Mouse (Mus musculus): Measurements from ENCODE around the gene Exosc5. TPM values are rescaled to one million over a fixed set of nuclear protein-coding genes. Genes with fewer than 3 reads are reported as not detected.

Exosc5 gene
- polyA plus RNA-seq, 1 experiment: 64.7 TPM

DNA sequence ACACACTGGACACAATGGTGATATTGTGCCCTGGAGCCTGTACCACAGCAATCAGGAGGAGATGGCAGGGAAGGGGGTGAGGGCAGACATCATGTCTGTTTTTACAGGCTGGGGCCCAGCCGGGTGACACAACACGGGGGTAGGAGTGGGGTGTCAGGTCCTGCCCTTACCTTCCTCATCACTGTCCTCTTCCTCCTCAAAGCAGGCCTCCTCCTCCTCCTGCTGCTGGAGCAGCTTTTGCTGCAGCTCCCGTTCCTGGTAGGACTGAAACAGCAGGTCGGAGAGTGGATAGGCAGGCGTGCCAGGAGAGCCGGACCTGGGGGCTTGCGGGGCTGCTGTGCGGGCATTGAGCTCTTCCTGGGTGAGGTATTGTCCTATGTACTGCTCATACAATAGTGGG is 55.6 kb downstream of the Exosc5 start:
- TF ChIP-seq CTCF (IDR thresholded peaks at IDR 0.05; ENCODE audit: extremely low read depth, insufficient read length, insufficient replicate concordance, low read depth, low read length): no peak
- no peak for TF ChIP-seq POLR2A (IDR thresholded peaks at IDR 0.05; ENCODE audit: low read depth, low read length)
- whole genome bisulfite sequencing: 88% methylated on average over 8 of the region's 8 CpGs
- peaks cover 41% of the 10 kb centered on the region for H3K36me3 ChIP-seq (ENCODE audit: control insufficient read depth, insufficient read depth, low read length)
- no peak overlapping the region for H3K4me3 ChIP-seq (ENCODE audit: low read depth, low read length)
- no peaks in the 10 kb centered on the region for H3K27me3 ChIP-seq (ENCODE audit: control insufficient read depth, insufficient read depth, low read length)
- H3K27ac ChIP-seq (ENCODE audit: insufficient read depth, low read depth, low read length): no peak overlapping the region
- peaks cover 13% of the 10 kb centered on the region for H3K4me1 ChIP-seq (ENCODE audit: control insufficient read depth, insufficient read depth, insufficient read length, low read length)

DNA sequence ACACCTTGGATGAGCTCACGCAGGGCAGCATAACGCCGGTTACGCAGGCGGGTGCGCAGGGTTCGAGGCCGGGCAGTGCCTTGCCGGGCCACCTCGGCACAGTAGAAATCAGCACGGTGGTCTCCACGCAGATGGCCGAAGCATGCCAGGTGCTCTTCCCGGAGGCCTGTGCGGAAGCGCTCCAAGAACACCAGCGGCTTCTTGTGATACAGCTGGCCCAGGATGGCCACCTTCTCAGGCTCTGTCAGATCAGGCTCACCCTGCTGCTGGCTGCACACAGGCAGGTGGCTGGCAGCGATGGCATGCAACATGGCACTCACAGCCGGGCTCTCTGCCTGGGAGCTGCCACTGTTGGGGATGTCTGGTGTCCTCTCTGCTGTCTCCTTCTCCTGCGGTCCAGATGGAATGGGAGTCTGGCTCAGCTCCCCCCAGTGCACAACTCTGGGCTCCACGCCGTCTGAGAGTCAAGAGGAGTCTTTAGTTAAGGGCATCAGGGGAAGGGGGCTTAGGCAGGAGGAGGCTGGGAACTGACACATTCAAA is 56.8 kb downstream of the Exosc5 start:
- TF ChIP-seq POLR2A (IDR thresholded peaks at IDR 0.05; ENCODE audit: low read depth, low read length): no peak
- TF ChIP-seq CTCF (IDR thresholded peaks at IDR 0.05; ENCODE audit: extremely low read depth, insufficient read length, insufficient replicate concordance, low read depth, low read length): no peak
- Histone ChIP-seq H3K36me3 (ENCODE audit: control insufficient read depth, insufficient read depth, low read length) (peaks cover 45% of the 10 kb centered on the region), H3K4me3 (ENCODE audit: low read depth, low read length) (no peak overlapping the region), H3K27me3 (ENCODE audit: control insufficient read depth, insufficient read depth, low read length) (no peaks in the 10 kb centered on the region), H3K27ac (ENCODE audit: insufficient read depth, low read depth, low read length) (no peak overlapping the region), H3K4me1 (ENCODE audit: control insufficient read depth, insufficient read depth, insufficient read length, low read length) (peaks cover 9% of the 10 kb centered on the region)
- WGBS: 95% methylated on average over 22 of the region's 22 CpGs

DNA sequence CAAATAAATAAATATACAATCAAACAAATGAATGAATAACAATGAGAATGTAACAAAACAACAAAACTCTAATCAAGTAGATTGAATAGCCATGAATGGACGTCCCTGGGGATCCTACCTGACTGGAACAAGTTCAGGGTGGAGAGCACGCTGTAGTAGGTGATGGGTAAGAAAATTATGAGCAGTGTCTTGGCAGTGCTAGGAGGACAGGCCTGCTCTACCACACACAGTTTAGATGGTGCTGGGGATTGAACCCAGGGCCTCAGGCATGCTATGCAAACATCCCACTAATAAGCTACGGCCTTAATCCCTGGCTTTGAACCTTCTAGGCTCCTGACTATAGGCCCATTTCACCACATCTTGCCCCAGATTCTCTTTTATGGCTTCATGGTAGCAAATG is 58.5 kb downstream of the Exosc5 start:
- no peak for TF ChIP-seq POLR2A (IDR thresholded peaks at IDR 0.05; ENCODE audit: low read depth, low read length)
- no peak for TF ChIP-seq CTCF (IDR thresholded peaks at IDR 0.05; ENCODE audit: extremely low read depth, insufficient read length, insufficient replicate concordance, low read depth, low read length)
- no peak overlapping the region for H3K27ac ChIP-seq (ENCODE audit: insufficient read depth, low read depth, low read length)
- peaks cover 52% of the 10 kb centered on the region for H3K36me3 ChIP-seq (ENCODE audit: control insufficient read depth, insufficient read depth, low read length)
- peaks cover 3% of the 10 kb centered on the region; the same call in 1 of the 2 replicates for H3K4me1 ChIP-seq (ENCODE audit: control insufficient read depth, insufficient read depth, insufficient read length, low read length)
- no peak overlapping the region for H3K4me3 ChIP-seq (ENCODE audit: low read depth, low read length)
- H3K27me3 ChIP-seq (ENCODE audit: control insufficient read depth, insufficient read depth, low read length): no peaks in the 10 kb centered on the region
- WGBS: 87% methylated on average over 3 of the region's 3 CpGs

DNA sequence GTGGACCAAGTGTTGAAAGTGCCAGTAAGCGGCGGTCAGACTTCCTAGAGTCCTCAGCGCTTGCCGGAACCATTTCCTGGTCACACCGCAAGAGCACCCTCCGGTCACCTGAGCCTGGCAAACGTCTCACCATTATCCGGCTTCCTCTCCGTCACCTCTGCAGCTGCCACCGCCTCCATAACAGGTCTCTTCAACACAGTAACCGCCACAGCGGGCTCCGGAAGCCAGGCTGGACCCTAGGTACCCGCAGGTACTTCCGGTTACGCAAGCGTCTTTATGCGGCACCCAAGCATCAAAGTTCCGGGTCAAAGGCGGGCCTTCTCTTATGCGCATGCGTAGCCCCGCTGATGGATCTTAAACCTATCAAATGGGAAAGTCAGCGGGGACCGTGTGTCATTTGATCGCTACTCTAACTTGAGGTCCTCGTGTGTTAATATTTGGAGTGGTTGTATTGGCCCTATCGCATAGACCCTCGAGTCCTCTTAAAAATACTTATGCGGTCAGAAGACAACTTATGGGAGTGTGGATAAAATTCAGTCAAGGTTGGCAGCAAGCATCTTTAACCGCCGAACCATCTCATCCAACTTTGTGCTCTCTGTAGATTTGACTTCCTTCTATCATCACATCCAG is 59.9 kb downstream of the Exosc5 start, which contains the start of gene Ccdc97:
Gene Ccdc97, minus strand, starts transcription at position 301 of the 630 bp plus-strand sequence.
- Histone ChIP-seq H3K36me3 (ENCODE audit: control insufficient read depth, insufficient read depth, low read length) (peaks cover 52% of the 10 kb centered on the region), H3K27ac (ENCODE audit: insufficient read depth, low read depth, low read length) (peak within 1 kb of the TSS; percentile 93), H3K4me3 (ENCODE audit: low read depth, low read length) (peak within 1 kb of the TSS; percentile 90), H3K4me1 (ENCODE audit: control insufficient read depth, insufficient read depth, insufficient read length, low read length) (peaks cover 3% of the 10 kb centered on the region; the same call in 1 of the 2 replicates), H3K27me3 (ENCODE audit: control insufficient read depth, insufficient read depth, low read length) (no peaks in the 10 kb centered on the region)
- 3% methylated on average over 32 of the region's 32 CpGs for WGBS
- no peak for TF ChIP-seq CTCF (IDR thresholded peaks at IDR 0.05; ENCODE audit: extremely low read depth, insufficient read length, insufficient replicate concordance, low read depth, low read length)
- TF ChIP-seq POLR2A (IDR thresholded peaks at IDR 0.05; ENCODE audit: low read depth, low read length): peak; percentile 84; the same call in 1 of the 2 replicates

DNA sequence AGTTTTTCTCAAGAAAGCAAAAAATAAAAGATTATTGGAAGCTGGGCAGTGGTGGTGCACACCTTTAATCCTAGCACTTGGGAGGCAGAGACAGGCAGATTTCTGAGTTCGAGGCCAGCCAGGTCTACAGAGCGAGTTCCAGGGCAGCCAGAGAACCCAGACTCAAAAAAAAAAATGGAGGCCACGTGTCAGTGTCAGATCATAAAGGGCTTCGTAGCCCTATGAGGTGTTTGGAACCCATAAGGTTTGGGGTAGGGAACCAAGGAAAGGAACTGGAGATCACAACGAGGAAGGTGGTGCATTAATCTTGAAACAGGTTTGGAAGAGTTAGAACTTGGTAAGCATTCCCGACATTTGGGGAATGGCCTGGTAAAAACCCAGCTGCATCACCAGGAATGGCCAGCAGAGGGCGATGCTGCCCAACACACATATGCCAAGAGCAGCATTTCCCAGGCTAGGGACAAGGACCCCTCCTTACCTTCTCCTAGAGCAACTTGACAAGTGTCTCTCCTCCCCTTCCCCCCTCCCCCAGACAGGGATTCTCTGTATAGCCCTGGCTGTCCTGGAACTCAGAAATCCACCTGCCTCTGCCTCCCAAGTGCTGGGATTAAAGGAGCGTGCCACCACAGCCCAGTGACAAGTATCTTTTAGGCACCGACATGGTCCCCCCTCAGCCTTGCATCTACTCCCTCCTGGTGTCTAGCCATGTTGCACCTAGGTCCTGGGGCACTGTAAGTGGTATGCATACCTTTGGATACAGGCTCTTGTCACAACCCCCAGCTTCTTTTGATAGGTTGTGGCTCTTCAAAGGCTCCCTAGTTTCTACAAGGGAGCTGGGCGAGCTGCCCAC is 61.0 kb downstream of the Exosc5 start:
- Histone ChIP-seq H3K4me1 (ENCODE audit: control insufficient read depth, insufficient read depth, insufficient read length, low read length) (peaks cover 5% of the 10 kb centered on the region; the same call in 1 of the 2 replicates), H3K27me3 (ENCODE audit: control insufficient read depth, insufficient read depth, low read length) (no peaks in the 10 kb centered on the region), H3K4me3 (ENCODE audit: low read depth, low read length) (no peak overlapping the region), H3K27ac (ENCODE audit: insufficient read depth, low read depth, low read length) (no peak overlapping the region), H3K36me3 (ENCODE audit: control insufficient read depth, insufficient read depth, low read length) (peaks cover 52% of the 10 kb centered on the region)
- TF ChIP-seq POLR2A (IDR thresholded peaks at IDR 0.05; ENCODE audit: low read depth, low read length): no peak
- TF ChIP-seq CTCF (IDR thresholded peaks at IDR 0.05; ENCODE audit: extremely low read depth, insufficient read length, insufficient replicate concordance, low read depth, low read length): peak; percentile 82; the same call in 1 of the 2 replicates
- 53% methylated on average over 10 of the region's 10 CpGs for WGBS

DNA sequence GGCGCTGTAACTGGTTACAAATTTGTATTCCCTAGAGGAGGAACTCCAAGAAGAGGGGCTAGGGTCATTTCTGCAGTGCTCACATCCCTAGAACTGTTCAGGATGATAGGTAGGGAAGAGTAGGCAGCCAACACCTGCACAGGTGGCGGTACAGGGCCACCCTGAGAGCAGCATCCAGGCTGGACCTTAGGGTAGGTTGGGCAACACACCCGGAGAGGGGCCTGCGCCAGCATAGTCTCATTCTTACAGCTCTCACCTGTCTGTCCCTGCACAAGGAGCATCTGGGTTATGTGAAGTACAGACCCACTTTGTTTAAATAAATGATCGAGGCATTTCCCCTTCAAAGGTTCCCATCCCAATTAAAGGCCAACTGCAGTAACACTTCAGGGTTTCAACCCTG is 61.8 kb downstream of the Exosc5 start:
- Histone ChIP-seq H3K4me3 (ENCODE audit: low read depth, low read length) (no peak overlapping the region), H3K27me3 (ENCODE audit: control insufficient read depth, insufficient read depth, low read length) (no peaks in the 10 kb centered on the region), H3K27ac (ENCODE audit: insufficient read depth, low read depth, low read length) (no peak overlapping the region), H3K36me3 (ENCODE audit: control insufficient read depth, insufficient read depth, low read length) (peaks cover 51% of the 10 kb centered on the region), H3K4me1 (ENCODE audit: control insufficient read depth, insufficient read depth, insufficient read length, low read length) (peaks cover 5% of the 10 kb centered on the region; the same call in 1 of the 2 replicates)
- WGBS: 82% methylated on average over 5 of the region's 5 CpGs
- TF ChIP-seq CTCF (IDR thresholded peaks at IDR 0.05; ENCODE audit: extremely low read depth, insufficient read length, insufficient replicate concordance, low read depth, low read length) (no peak), POLR2A (IDR thresholded peaks at IDR 0.05; ENCODE audit: low read depth, low read length) (no peak)

Other genes with a start within 250 kb of the Exosc5 start
- gene Cxcl17, start 246.3 kb upstream of the Exosc5 start, polyA plus RNA-seq (2012; rRNA removed): 3.8 TPM in 1 of 2 replicates, not detected in the other
- gene Ceacam1, start 181.6 kb upstream of the Exosc5 start, polyA plus RNA-seq (2012; rRNA removed): 133 and 320 TPM in 2 replicates
- 0.60 and 0.93 TPM in 2 replicates for gene Ceacam2, start 119.3 kb upstream of the Exosc5 start, polyA plus RNA-seq (2012; rRNA removed)
- 12.6 and 36.8 TPM in 2 replicates for gene Erich4, start 43.3 kb upstream of the Exosc5 start, polyA plus RNA-seq (2012; rRNA removed)
- 47.3 and 74.8 TPM in 2 replicates for gene Dmac2, start 39.8 kb upstream of the Exosc5 start, polyA plus RNA-seq (2012; rRNA removed)
- gene B3gnt8, start 32.5 kb upstream of the Exosc5 start, polyA plus RNA-seq (2012; rRNA removed): 4.7 and 8.2 TPM in 2 replicates
- 75.8 and 98.5 TPM in 2 replicates for gene Bckdha, start 183 bp upstream of the Exosc5 start, polyA plus RNA-seq (2012; rRNA removed)
- gene Tmem91, start 16.0 kb downstream of the Exosc5 start, polyA plus RNA-seq (2012; rRNA removed): 0.23 and 0.25 TPM in 2 replicates
- gene B9d2, start 21.6 kb downstream of the Exosc5 start, polyA plus RNA-seq (2012; rRNA removed): 21.8 and 33.2 TPM in 2 replicates
- gene Tgfb1, start 27.8 kb downstream of the Exosc5 start, polyA plus RNA-seq (2012; rRNA removed): 20.8 and 24.4 TPM in 2 replicates
- 43.6 and 72.4 TPM in 2 replicates for gene Ccdc97, start 59.9 kb downstream of the Exosc5 start, polyA plus RNA-seq (2012; rRNA removed)
- 28.9 and 60.2 TPM in 2 replicates for gene Hnrnpul1, start 95.6 kb downstream of the Exosc5 start, polyA plus RNA-seq (2012; rRNA removed)
- gene Axl, start 129.5 kb downstream of the Exosc5 start, polyA plus RNA-seq (2012; rRNA removed): 13.2 and 14.4 TPM in 2 replicates
- 65.6 and 74.2 TPM in 2 replicates for gene Cyp2s1, start 157.7 kb downstream of the Exosc5 start, polyA plus RNA-seq (2012; rRNA removed)
- 40.2 and 48.9 TPM in 2 replicates for gene Cyp2b10, start 238.5 kb downstream of the Exosc5 start, polyA plus RNA-seq (2012; rRNA removed)